Mouse (Mus musculus) hindbrain, postnatal 0 days (tissue): ENCODE measurements around the gene Appbp2. TPM values are rescaled to one million over a fixed set of nuclear protein-coding genes. Genes with fewer than 3 reads are reported as not detected.
A peak's percentile ranks its signal among the peaks of the same experiment; 100 is the strongest.

Experiments
- ATAC-seq: fragments of 200-750 bp; cut with Nextera tagmentation; 2 replicates; pipeline ENCODE4 v1.8.0; 2017; ENCODE audit warnings: mild to moderate bottlenecking, moderate TSS enrichment, moderate library complexity
- DNase-seq: peaks from one replicate; pipeline ENCODE4 v3.0.0-alpha.2; 2015; ENCODE audit warnings: low spot score
- H3K27ac ChIP-seq: fragments of 300-500 bp; sonication (generic); 2 replicates; pipeline ENCODE4 v1.5.1; 2014; ENCODE audit warnings: mild to moderate bottlenecking
- H3K27me3 ChIP-seq: fragments of 300-500 bp; sonication (generic); 2 replicates; pipeline ENCODE4 v1.6.1; 2014; ENCODE audit warnings: low read length, mixed read lengths; ENCODE audit not compliant: insufficient read depth
- H3K36me3 ChIP-seq: fragments of 300-500 bp; sonication (generic); 2 replicates; pipeline ENCODE4 v1.6.1; 2014; ENCODE audit warnings: low read length, mixed read lengths; ENCODE audit not compliant: insufficient read depth
- H3K4me1 ChIP-seq: fragments of 300-500 bp; sonication (generic); 2 replicates; pipeline ENCODE4 v1.6.1; 2014; ENCODE audit warnings: antibody characterized with exemption, low read length, mixed read lengths; ENCODE audit not compliant: insufficient read depth
- H3K4me2 ChIP-seq: fragments of 300-500 bp; sonication (generic); 2 replicates; pipeline ENCODE4 v1.6.1; 2014; ENCODE audit warnings: low read depth, mild to moderate bottlenecking, low read length, moderate library complexity, mixed read lengths
- H3K4me3 ChIP-seq: fragments of 300-500 bp; sonication (generic); 2 replicates; pipeline ENCODE4 v1.5.1; 2014; ENCODE audit warnings: low read length
- H3K9ac ChIP-seq: fragments of 300-500 bp; sonication (generic); replicated peaks from 2 replicates; pipeline ENCODE4 v1.6.1; 2014; ENCODE audit warnings: mild to moderate bottlenecking, low read length, moderate library complexity, mixed read lengths
- H3K9me3 ChIP-seq: fragments of 300-500 bp; sonication (generic); 2 replicates; pipeline ENCODE4 v1.6.1; 2016; ENCODE audit warnings: low read length, mixed read lengths
- CTCF ChIP-seq: IDR thresholded peaks from 2 replicates; pipeline ENCODE4 v1.5.1; 2016; ENCODE audit warnings: antibody characterized with exemption, control low read depth, low read depth
- WGBS: fragments of 180-500 bp; shearing (Covaris S2); extraction: QIAGEN DNeasy Blood & Tissue Kit; methylation state at CpG from one replicate; pipeline ENCODE4 v1.1.7; 2014; 5-methylcytosine and 5-hydroxymethylcytosine counted together
- polyA plus RNA-seq: library from polyadenylated mRNA; unstranded; fragments of >200 nt; fragmentation: Nextera tagmentation; extraction: Ambion mirVana; gene quantifications from 2 replicates; pipeline ENCODE4 v1.2.1, GENCODE M21; 2015
- total RNA-seq: library from RNA; depleted of rRNA; stranded (reverse); fragments of >200 nt; gene quantifications from 2 replicates; pipeline ENCODE4 v1.2.3, GENCODE M21; 2014

The Appbp2 gene
- total and polyA plus RNA-seq, 2 experiments from 2014 or later, result 44.9 to 54.8 TPM

DNA sequence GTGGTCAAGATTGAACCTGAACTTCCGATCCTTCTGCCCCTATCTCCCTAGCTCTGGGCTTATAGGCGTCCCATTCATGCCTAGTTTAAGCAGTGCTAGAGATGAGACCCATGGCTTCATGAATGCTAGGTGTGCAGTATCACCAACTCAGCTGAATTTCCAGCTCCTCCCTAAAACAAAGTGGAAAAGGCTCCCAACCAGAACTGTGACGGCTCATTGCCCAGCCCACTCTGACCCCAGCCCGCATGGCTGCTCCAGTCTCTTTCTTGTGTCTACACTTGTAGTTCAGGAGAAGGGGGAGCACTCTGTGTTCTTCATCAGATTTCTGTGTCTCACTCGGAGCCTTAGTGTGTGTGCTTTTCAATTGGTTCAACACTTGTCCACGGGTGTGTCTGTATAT lies 50.1 kb downstream of the Appbp2 start:
- Histone ChIP-seq H3K27me3 (no peaks in the 10 kb centered on the region), H3K36me3 (peaks cover 5% of the 10 kb centered on the region; the same call in 1 of the 2 replicates), H3K4me1 (no peaks in the 10 kb centered on the region), H3K27ac (no peak overlapping the region), H3K9me3 (no peaks in the 10 kb centered on the region), H3K4me3 (no peak overlapping the region), H3K4me2 (no peak overlapping the region), H3K9ac (no peak overlapping the region)
- DNase-seq, result no peak
- WGBS, result 78% methylated on average over 6 of the region's 6 CpGs
- TF ChIP-seq CTCF, result no peak
- ATAC-seq, result no peak

- Histone ChIP-seq H3K27me3 (no peaks in the 10 kb centered on the region), H3K27ac (no peak overlapping the region), H3K36me3 (no peaks in the 10 kb centered on the region; the same call in 1 of the 2 replicates), H3K4me1 (no peaks in the 10 kb centered on the region), H3K9me3 (no peaks in the 10 kb centered on the region), H3K9ac (no peak overlapping the region), H3K4me2 (no peak overlapping the region), H3K4me3 (no peak overlapping the region)
- peak; percentile 65 for DNase-seq
- peak; percentile 46; the same call in 1 of the 2 replicates for TF ChIP-seq CTCF
- 71% methylated on average over 5 of the region's 5 CpGs for WGBS
- no peak for ATAC-seq
These were observed 50.8 kb downstream of the Appbp2 start for GRCm38 (mm10) chr11:85184082-85184481.

GRCm38 (mm10) chr11:85183284-85183779 lies 51.6 kb downstream of the Appbp2 start:
- no peaks in the 10 kb centered on the region for H3K4me1 ChIP-seq
- H3K27me3 ChIP-seq, result no peaks in the 10 kb centered on the region
- no peak for TF ChIP-seq CTCF
- 21% methylated on average over 13 of the region's 13 CpGs for WGBS
- peak overlapping the region; percentile 41 for H3K4me3 ChIP-seq
- no peaks in the 10 kb centered on the region; the same call in 1 of the 2 replicates for H3K36me3 ChIP-seq
- DNase-seq (peak; percentile 8), ATAC-seq (peak; percentile 36; the same call in 1 of the 2 replicates)
- no peaks in the 10 kb centered on the region for H3K9me3 ChIP-seq
- H3K27ac ChIP-seq, result peak overlapping the region; percentile 36; the same call in 1 of the 2 replicates
- peak overlapping the region; percentile 61 for H3K4me2 ChIP-seq
- H3K9ac ChIP-seq, result peak overlapping the region; percentile 52

- Histone ChIP-seq H3K36me3 (no peaks in the 10 kb centered on the region), H3K4me3 (peak overlapping the region; percentile 41), H3K9me3 (no peaks in the 10 kb centered on the region), H3K27me3 (no peaks in the 10 kb centered on the region), H3K9ac (peak overlapping the region; percentile 52), H3K27ac (peak overlapping the region; percentile 36; the same call in 1 of the 2 replicates), H3K4me1 (no peaks in the 10 kb centered on the region), H3K4me2 (peak overlapping the region; percentile 61)
- peak; percentile 93 for TF ChIP-seq CTCF
- ATAC-seq (peak; percentile 95), DNase-seq (peak; percentile 92)
- WGBS, result 7% methylated on average over 20 of the region's 20 CpGs
These were observed 52.2 kb downstream of the Appbp2 start for GRCm38 (mm10) chr11:85182617-85183283.

- H3K36me3 ChIP-seq, result no peaks in the 10 kb centered on the region
- no peaks in the 10 kb centered on the region for H3K27me3 ChIP-seq
- H3K9ac ChIP-seq, result no peak overlapping the region
- H3K4me1 ChIP-seq, result no peaks in the 10 kb centered on the region
- H3K9me3 ChIP-seq, result no peaks in the 10 kb centered on the region
- no peak overlapping the region for H3K4me3 ChIP-seq
- DNase-seq, result no peak
- H3K27ac ChIP-seq, result no peak overlapping the region
- no peak overlapping the region for H3K4me2 ChIP-seq
- WGBS, result 86% methylated on average over 4 of the region's 4 CpGs
- ATAC-seq, result no peak
- no peak for TF ChIP-seq CTCF
These were observed 56.5 kb downstream of the Appbp2 start for GRCm38 (mm10) chr11:85178413-85178812.

- Histone ChIP-seq H3K9me3 (no peaks in the 10 kb centered on the region), H3K4me1 (no peaks in the 10 kb centered on the region), H3K4me3 (no peak overlapping the region), H3K27me3 (no peaks in the 10 kb centered on the region), H3K9ac (no peak overlapping the region), H3K36me3 (no peaks in the 10 kb centered on the region), H3K27ac (no peak overlapping the region), H3K4me2 (no peak overlapping the region)
- DNase-seq (no peak), ATAC-seq (no peak)
- 86% methylated on average over 6 of the region's 6 CpGs for WGBS
- TF ChIP-seq CTCF, result no peak
These were observed 57.2 kb downstream of the Appbp2 start for GRCm38 (mm10) chr11:85177761-85178160.

GRCm38 (mm10) chr11:85175941-85176340 lies 59.0 kb downstream of the Appbp2 start:
- H3K4me3 ChIP-seq, result no peak overlapping the region
- no peak for DNase-seq
- no peak overlapping the region for H3K4me2 ChIP-seq
- 70% methylated on average over 3 of the region's 3 CpGs for WGBS
- no peaks in the 10 kb centered on the region for H3K9me3 ChIP-seq
- H3K27me3 ChIP-seq, result no peaks in the 10 kb centered on the region
- TF ChIP-seq CTCF, result no peak
- no peak overlapping the region for H3K27ac ChIP-seq
- no peaks in the 10 kb centered on the region for H3K36me3 ChIP-seq
- no peaks in the 10 kb centered on the region for H3K4me1 ChIP-seq
- no peak for ATAC-seq
- H3K9ac ChIP-seq, result no peak overlapping the region
